Mouse (Mus musculus): ENCODE measurements around the gene Pik3cb. TPM values are rescaled to one million over a fixed set of nuclear protein-coding genes. Genes with fewer than 3 reads are reported as not detected.

Pik3cb gene
- polyA plus RNA-seq, 2 experiments from 2014 or later, result 0.81 to 1.3 TPM

GRCm38 (mm10) chr9:99146855-99147735 is 6.7 kb upstream of the Pik3cb start:
- no peak for ATAC-seq

- ATAC-seq, result no peak
Measured at GRCm38 (mm10) chr9:99145756-99146155, 5.3 kb upstream of the Pik3cb start.

GRCm38 (mm10) chr9:99144416-99144989 is 4.1 kb upstream of the Pik3cb start:
- ATAC-seq, result no peak

GRCm38 (mm10) chr9:99141618-99142017 is 1.2 kb upstream of the Pik3cb start:
- ATAC-seq, result no peak

GRCm38 (mm10) chr9:99141171-99141570 is 750 bp upstream of the Pik3cb start:
- ATAC-seq, result no peak

DNA sequence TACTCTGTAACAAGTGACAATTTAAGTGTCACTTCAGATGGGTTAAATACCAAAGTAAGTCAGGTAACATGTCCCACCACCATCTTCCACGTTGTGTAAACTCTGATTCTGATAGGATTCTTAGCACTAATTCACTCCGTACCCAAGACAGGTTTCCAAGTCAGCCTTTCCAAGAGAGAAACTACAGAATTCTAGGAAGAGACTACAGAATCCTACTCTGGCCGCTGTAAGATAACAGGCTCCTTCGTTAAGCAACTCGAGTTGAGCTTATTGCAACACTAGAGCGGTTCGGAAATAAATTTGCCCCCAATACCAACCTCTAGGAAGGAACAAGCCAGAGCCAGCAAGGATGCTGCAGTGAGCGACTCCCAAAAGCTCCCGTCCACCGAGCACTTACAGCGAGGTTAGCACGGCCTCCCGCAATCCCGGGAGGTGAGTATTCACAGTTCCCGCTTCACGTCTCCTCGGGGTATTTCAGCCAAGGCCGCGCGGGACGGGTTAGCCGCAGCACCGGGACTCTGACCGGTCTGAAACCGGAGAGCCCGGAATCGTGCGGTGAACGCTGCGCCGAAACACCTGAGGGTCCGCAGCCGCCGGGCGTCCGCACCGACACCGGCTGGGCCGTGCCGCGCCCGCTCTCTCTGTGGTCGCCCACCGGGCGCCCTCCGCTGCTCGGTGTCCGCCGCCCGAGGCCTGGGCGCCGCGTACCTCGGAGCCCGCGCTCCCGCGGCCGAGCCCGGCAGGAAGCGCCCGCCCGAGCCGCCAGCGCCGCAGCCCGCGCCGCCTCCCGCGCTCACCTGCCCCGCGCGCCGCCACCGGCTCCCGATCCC is 1.0 kb downstream of the Pik3cb start:
- peak; percentile 65 for ATAC-seq

DNA sequence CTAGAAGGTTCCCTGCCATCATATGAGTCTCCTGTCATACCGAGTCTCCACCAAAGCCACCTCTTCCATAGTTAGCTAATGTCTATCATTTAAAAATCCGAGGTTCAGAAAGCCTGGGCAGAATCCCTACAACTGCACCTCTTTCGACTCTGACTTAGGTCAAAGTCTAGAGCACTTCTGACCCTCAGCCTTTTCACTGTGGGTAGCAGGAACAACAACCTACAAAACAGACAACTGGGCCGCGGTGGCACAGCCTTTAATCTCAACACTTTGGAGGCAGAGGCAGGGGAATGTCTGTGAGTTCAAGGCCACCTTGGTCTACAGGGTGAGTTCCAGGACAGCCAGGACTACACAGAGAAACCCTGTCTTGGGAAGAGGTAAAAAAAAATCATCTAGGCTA is 3.1 kb downstream of the Pik3cb start:
- no peak for ATAC-seq

DNA sequence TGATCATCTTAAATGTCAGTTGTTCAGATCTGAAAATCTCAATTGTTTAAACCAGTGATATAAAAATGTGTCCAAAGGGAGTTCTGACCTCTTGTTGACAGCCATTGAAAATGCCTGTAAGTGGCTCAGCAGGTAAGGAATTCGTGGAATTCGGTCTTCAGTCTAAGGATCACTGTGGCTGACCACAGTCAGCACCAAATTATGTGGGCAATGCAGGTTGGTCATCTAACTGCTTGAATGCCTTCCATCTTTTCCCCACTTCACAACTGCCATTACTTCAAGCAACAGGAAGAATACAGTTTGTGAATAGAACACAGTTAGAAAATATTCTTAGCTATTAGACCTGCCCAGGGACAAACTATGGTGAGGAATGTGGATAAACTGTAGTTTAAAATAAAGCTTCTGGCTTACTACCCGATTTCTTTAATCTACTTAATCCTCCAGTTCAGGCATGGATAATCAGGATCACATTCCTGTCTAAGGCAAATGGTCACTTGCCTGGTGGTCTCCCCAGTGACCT is 8.4 kb downstream of the Pik3cb start:
- ATAC-seq, result no peak

DNA sequence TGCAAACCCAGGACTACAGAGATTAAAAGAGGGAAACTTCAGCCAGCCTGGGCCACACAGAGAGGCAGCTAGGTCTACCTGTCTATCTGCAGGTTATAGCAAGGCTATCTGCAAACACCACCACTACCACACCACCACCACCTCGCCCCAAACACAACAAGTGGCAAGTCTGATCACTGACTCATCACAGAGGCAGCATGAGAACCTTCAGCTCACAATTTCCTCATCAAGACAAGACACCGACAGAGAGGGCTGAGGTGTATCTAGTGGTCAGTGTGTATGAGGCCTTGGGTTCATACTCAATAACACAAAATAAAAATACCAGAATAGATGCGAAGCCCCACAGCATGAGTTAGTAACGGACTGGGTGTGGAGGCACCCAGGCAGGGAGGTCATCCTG is 9.3 kb downstream of the Pik3cb start:
- no peak for ATAC-seq

DNA sequence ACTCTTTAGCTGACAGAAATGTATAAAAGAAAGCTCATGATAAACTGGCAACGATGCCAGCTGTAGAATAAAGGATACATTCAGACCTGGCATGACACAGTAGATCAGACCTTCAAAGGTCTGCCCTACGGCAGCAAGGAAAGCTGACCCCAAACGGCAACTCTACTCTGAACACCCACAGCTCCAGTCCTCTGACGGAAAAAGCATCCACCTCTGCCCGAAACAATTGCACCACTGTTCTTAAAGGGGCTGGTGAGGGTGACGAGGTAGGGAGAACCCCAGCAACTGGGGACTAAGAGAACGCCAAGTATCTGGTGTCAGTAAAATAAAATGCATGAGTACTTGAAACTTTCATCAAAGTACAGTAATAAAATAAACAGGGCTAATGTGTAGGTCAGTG is 12.8 kb downstream of the Pik3cb start:
- ATAC-seq, result no peak

DNA sequence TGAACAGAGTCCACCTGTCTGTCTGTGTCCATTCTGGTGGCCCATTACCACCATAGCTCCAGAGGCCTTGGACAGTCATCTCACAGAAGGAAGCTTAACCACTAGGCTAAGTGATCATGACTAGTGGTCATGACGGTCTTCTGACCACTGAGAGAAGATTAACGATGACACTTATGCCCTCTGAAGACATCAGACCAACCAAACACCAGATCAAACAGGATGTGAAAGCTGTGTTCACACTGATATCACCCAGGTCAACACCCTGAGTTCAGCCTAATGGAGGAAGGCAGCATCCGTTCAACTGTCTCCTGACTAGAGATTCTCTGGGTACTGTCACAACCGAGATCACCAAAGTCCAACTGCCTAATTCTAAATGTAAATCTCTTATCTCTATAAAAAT is 17.7 kb downstream of the Pik3cb start:
- ATAC-seq, result no peak

DNA sequence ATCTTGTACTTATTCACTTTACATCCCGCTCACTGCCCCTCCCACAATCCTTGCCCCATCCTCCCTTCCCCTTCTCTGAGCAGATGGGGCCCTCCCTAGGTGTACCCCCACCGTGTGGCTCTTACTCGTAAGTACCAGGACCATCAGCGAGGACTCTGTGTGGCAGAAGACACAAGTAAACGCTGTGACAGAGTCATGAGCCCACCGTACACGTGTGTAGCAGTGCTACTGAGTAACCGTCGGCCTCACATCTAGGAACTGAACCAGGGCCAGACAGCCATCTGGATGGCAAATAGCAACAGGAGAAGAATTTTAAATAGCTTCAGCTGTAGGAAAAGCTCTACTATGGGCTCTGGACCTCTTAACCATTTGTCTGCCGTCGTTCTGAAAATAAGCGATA is 28.0 kb downstream of the Pik3cb start:
- ATAC-seq, result no peak

GRCm38 (mm10) chr9:99111085-99111484 is 29.3 kb downstream of the Pik3cb start:
- ATAC-seq, result no peak

DNA sequence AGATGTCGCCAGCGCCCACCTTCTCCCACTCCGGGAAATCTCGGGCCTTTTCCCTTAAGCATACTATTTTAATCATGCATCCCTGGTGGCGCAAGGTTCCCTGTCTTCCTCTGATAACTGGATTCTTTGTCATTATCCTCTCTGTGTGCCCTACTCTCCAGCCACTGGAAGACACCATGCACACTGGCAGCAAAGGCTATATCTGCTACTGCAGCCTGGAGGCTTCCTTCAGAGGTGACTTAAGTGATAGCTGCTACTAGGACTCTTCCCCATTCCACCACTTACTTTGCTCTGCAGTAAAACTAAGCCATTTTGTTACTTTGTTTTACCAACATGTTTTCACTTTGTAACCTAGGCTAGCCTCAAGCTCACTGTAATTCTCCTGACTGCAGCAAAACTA is 30.2 kb downstream of the Pik3cb start:
- ATAC-seq, result no peak

DNA sequence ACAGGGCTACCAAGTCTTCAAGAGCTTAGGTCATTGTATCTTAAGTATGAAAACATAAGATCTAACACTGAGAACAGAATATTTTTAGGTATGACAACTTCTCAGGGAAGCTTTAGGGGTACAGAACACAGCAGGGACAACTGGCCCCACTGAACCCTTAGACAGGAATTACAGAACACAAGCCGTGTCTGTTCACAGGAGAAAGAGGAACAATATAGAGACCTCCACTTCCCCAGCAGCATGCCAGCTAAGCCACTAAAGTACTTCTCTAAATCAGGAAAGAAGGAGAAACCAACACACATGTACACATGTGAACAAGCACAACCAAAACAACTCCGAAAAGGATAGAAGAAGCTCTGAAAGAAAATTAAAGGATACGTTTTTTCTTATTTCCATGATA is 30.8 kb downstream of the Pik3cb start:
- ATAC-seq, result no peak

DNA sequence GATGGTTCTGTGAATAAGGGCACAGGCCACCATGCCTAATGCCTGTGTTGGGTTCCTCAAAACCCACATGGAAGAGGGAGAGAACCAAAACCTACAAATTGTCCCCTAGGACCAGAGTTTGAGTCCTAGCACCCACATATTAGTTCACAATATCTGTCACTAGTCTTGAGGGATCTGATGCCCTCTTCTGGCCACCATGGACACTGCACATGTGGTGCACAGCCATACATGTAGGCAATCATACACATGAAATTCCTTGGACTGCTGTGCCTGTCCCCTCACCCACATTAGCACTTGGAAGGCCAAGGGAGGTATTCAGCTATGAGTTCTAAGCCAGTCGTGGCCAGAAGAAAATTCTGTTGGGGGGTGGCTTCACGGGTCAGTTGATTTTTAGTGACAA is 36.0 kb downstream of the Pik3cb start:
- no peak for ATAC-seq

- ATAC-seq, result no peak
Measured at GRCm38 (mm10) chr9:99103865-99104264, 36.6 kb downstream of the Pik3cb start.

DNA sequence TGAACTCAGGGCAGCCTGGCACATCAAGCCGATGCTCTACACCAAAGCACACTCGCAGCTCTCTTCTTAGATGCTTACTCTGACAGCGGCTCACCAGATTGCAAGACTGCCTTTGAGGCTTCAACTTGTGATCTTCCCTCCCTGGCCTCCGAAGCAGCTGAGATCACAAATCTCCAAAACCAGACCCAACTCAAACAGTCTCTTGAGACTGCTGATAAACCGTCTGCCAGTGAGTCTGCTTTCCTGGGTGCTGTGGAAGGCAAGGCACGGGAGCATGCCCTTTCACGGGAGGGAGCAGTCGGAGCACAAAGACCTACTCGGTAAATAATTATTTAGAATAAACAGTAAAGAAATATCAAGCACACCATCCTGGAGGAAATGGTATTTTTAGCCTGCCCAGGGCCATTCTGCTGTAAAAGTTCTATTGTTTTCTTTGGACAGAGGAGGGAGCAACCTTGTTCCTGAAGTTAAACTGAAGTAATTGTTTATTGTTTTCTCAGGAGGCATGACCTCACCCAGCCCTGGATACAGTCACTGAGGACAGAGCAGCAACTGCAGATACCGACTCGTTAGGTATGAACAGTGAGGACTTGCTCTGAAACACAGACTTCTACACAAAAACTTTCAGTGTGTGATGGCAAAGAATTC is 41.8 kb downstream of the Pik3cb start:
- no peak for ATAC-seq

DNA sequence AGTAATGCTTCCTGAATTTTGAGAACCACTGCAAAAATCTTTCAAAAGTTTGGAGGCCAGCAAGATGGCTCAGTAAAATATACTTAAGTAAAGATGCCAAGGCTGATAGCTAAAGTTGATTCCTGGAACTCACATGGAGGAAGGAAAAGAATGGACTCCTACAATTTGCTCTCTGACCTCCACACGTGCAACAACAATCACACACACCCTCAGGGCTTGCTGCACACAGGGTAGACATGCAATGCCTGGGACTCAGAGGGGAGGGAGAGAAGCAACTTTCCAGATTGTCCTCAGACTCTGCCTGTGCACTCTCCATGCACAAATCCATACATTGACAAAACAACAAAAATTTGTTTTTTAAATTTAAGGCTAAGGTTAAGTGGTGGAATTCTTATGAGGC is 42.8 kb downstream of the Pik3cb start:
- no peak for ATAC-seq

DNA sequence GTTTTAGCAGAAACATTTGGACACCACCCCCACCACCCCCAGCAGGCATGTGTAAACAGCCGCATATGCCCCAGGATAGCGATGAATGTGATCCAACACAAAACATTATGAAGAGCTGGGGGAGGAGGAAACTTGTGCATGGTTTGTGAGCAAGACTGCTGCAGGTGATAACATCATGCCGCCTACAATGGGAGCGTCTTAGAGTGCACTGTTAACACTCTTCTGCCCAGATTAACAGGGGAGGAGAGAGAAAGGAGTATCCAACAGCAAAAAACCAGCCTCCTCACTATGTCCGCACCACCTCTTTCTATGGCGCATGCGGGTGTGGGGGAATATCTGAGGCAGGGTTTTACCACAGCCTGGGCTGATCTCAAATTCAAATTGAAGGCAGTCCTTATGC is 45.2 kb downstream of the Pik3cb start:
- ATAC-seq, result no peak

- no peak for ATAC-seq
Measured at GRCm38 (mm10) chr9:99090546-99090945, 49.9 kb downstream of the Pik3cb start.

DNA sequence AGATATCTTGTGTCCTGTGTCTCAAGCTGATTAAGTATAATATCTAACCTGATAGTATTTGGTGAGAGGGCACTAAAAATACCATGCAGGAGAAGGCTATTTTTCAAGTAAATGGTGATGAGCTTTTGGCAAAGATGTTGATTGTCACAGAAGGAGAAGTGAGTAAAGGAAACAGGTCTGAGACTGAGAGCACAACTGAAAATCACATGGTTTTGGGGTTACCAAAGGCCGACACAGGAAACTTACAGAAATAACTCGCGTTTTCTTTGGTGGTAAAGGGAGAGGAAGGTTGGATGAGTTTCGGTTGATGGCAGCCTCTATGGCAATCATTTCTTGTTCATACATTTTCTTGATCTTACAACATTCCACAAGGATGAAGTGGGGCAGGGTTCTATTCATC is 50.5 kb downstream of the Pik3cb start:
- ATAC-seq, result no peak

GRCm38 (mm10) chr9:99081718-99082117 is 58.7 kb downstream of the Pik3cb start:
- no peak for ATAC-seq

Data from CD4-positive, CD25-positive, alpha-beta regulatory T cell, adult 4 months (primary cell).